Mouse (Mus musculus) liver, embryonic 16.5 days (tissue): ENCODE data around the gene Bmf. TPM values are rescaled to one million over a fixed set of nuclear protein-coding genes. Genes with fewer than 3 reads are reported as not detected.

ENCODE experiments used
- ATAC-seq: fragments of 200-750 bp; cut with Nextera tagmentation; 2 replicates; pipeline ENCODE4 v1.8.0; 2017; ENCODE audit warnings: low read depth, mild to moderate bottlenecking, moderate number of reproducible peaks, moderate library complexity
- H3K27ac ChIP-seq: fragments of 300-500 bp; sonication (generic); 2 replicates; pipeline ENCODE4 v1.5.1; 2014; ENCODE audit warnings: mild to moderate bottlenecking, low read length
- H3K27me3 ChIP-seq: fragments of 300-500 bp; sonication (generic); 2 replicates; pipeline ENCODE4 v1.6.1; 2014; ENCODE audit warnings: low read depth, low read length, mixed read lengths; ENCODE audit not compliant: control insufficient read depth, insufficient read depth
- H3K36me3 ChIP-seq: fragments of 300-500 bp; sonication (generic); 2 replicates; pipeline ENCODE4 v1.6.1; 2014; ENCODE audit warnings: mild to moderate bottlenecking; ENCODE audit not compliant: control insufficient read depth, insufficient read depth
- H3K4me1 ChIP-seq: fragments of 300-500 bp; sonication (generic); 2 replicates; pipeline ENCODE4 v1.6.1; 2014; ENCODE audit warnings: low read depth, low read length, mixed read lengths; ENCODE audit not compliant: control insufficient read depth
- H3K4me2 ChIP-seq: fragments of 300-500 bp; sonication (generic); 2 replicates; pipeline ENCODE4 v1.6.1; 2014; ENCODE audit warnings: low read depth, low read length, mixed read lengths
- H3K4me3 ChIP-seq: fragments of 300-500 bp; sonication (generic); 2 replicates; pipeline ENCODE4 v1.5.1; 2014; ENCODE audit warnings: low read depth, mild to moderate bottlenecking, low read length
- H3K9ac ChIP-seq: fragments of 300-500 bp; sonication (generic); 2 replicates; pipeline ENCODE4 v1.6.1; 2014; ENCODE audit warnings: low read depth, low read length
- H3K9me3 ChIP-seq: fragments of 300-500 bp; sonication (generic); replicated peaks from 2 replicates; pipeline ENCODE4 v1.6.1; 2016; ENCODE audit warnings: low read length; ENCODE audit not compliant: control insufficient read depth
- WGBS: fragments of 180-500 bp; shearing (Covaris S2); extraction: QIAGEN DNeasy Blood & Tissue Kit; methylation state at CpG from one replicate; pipeline ENCODE4 v1.1.7; 2014; ENCODE audit not compliant: insufficient replicate concordance; 5-methylcytosine and 5-hydroxymethylcytosine counted together
- polyA plus RNA-seq: library from polyadenylated mRNA; unstranded; fragments of >200 nt; fragmentation: Nextera tagmentation; extraction: Ambion mirVana; gene quantifications from 2 replicates; pipeline ENCODE4 v1.2.1, GENCODE M21; 2015

The Bmf gene
- polyA plus RNA-seq, 1 experiment from 2014 or later, result 0.59 TPM

GRCm38 (mm10) chr2:118546798-118547165, 2.7 kb downstream of the Bmf start:
- Histone ChIP-seq H3K27me3 (peaks cover 18% of the 10 kb centered on the region), H3K36me3 (no peaks in the 10 kb centered on the region), H3K4me3 (no peak overlapping the region), H3K9ac (no peak overlapping the region), H3K4me2 (no peak overlapping the region), H3K9me3 (no peaks in the 10 kb centered on the region), H3K27ac (no peak overlapping the region), H3K4me1 (peaks cover 41% of the 10 kb centered on the region)
- 50% methylated on average over 3 of the region's 3 CpGs for WGBS
- no peak for ATAC-seq

GRCm38 (mm10) chr2:118546104-118546797, 3.2 kb downstream of the Bmf start:
- Histone ChIP-seq H3K27ac (no peak overlapping the region), H3K27me3 (peaks cover 18% of the 10 kb centered on the region), H3K4me2 (peak overlapping the region; percentile 11; the same call in 1 of the 2 replicates), H3K9me3 (no peaks in the 10 kb centered on the region), H3K36me3 (no peaks in the 10 kb centered on the region), H3K4me1 (peaks cover 41% of the 10 kb centered on the region), H3K4me3 (no peak overlapping the region), H3K9ac (0 out of 2 replicates have a peak overlapping the region, but pooled peaks have one; percentile 31)
- 33% methylated on average over 5 of the region's 5 CpGs for WGBS
- ATAC-seq, result no peak

GRCm38 (mm10) chr2:118545242-118546103, 4.0 kb downstream of the Bmf start:
- Histone ChIP-seq H3K36me3 (no peaks in the 10 kb centered on the region), H3K9ac (0 out of 2 replicates have a peak overlapping the region, but pooled peaks have one; percentile 31), H3K4me1 (peaks cover 47% of the 10 kb centered on the region), H3K27me3 (peaks cover 18% of the 10 kb centered on the region), H3K4me3 (no peak overlapping the region), H3K27ac (no peak overlapping the region), H3K9me3 (no peaks in the 10 kb centered on the region), H3K4me2 (peak overlapping the region; percentile 11; the same call in 1 of the 2 replicates)
- ATAC-seq, result no peak
- WGBS, result 30% methylated on average over 23 of the region's 23 CpGs

- Histone ChIP-seq H3K9ac (peak overlapping the region; percentile 35; the same call in 1 of the 2 replicates), H3K36me3 (no peaks in the 10 kb centered on the region), H3K9me3 (no peaks in the 10 kb centered on the region), H3K27ac (peak overlapping the region; percentile 56), H3K4me3 (peak overlapping the region; percentile 28), H3K4me2 (peak overlapping the region; percentile 51), H3K4me1 (peaks cover 46% of the 10 kb centered on the region), H3K27me3 (peaks cover 7% of the 10 kb centered on the region)
- peak; percentile 7; the same call in 1 of the 2 replicates for ATAC-seq
- WGBS, result 18% methylated on average over 23 of the region's 23 CpGs
Measured at GRCm38 (mm10) chr2:118543893-118544799, 5.3 kb downstream of the Bmf start.

- Histone ChIP-seq H3K9me3 (no peaks in the 10 kb centered on the region), H3K4me1 (peaks cover 43% of the 10 kb centered on the region), H3K9ac (no peak overlapping the region), H3K36me3 (no peaks in the 10 kb centered on the region), H3K4me3 (no peak overlapping the region), H3K4me2 (no peak overlapping the region), H3K27ac (no peak overlapping the region), H3K27me3 (no peaks in the 10 kb centered on the region; the same call in 1 of the 2 replicates)
- ATAC-seq, result no peak
- WGBS, result 84% methylated on average over 1 of the region's 1 CpGs
Measured at GRCm38 (mm10) chr2:118542971-118543573, 6.4 kb downstream of the Bmf start.

GRCm38 (mm10) chr2:118541716-118542115, 7.8 kb downstream of the Bmf start:
- Histone ChIP-seq H3K4me1 (peaks cover 39% of the 10 kb centered on the region), H3K9me3 (no peaks in the 10 kb centered on the region), H3K4me2 (no peak overlapping the region), H3K27me3 (no peaks in the 10 kb centered on the region), H3K36me3 (no peaks in the 10 kb centered on the region), H3K9ac (no peak overlapping the region), H3K4me3 (no peak overlapping the region), H3K27ac (no peak overlapping the region)
- ATAC-seq, result no peak
- 49% methylated on average over 3 of the region's 3 CpGs for WGBS

GRCm38 (mm10) chr2:118540691-118541117, 8.8 kb downstream of the Bmf start:
- Histone ChIP-seq H3K4me2 (0 out of 2 replicates have a peak overlapping the region, but pooled peaks have one; percentile 15), H3K36me3 (no peaks in the 10 kb centered on the region), H3K4me1 (peaks cover 31% of the 10 kb centered on the region), H3K27ac (peak overlapping the region; percentile 73), H3K9ac (peak overlapping the region; percentile 28; the same call in 1 of the 2 replicates), H3K27me3 (no peaks in the 10 kb centered on the region), H3K9me3 (no peaks in the 10 kb centered on the region), H3K4me3 (no peak overlapping the region)
- ATAC-seq, result peak; percentile 64
- WGBS, result 14% methylated on average over 6 of the region's 6 CpGs

GRCm38 (mm10) chr2:118539881-118540516, 9.5 kb downstream of the Bmf start:
- Histone ChIP-seq H3K4me3 (no peak overlapping the region), H3K36me3 (no peaks in the 10 kb centered on the region), H3K4me1 (peaks cover 26% of the 10 kb centered on the region), H3K27me3 (no peaks in the 10 kb centered on the region), H3K27ac (peak overlapping the region; percentile 73), H3K4me2 (no peak overlapping the region), H3K9me3 (no peaks in the 10 kb centered on the region), H3K9ac (no peak overlapping the region; the same call in 1 of the 2 replicates)
- no peak for ATAC-seq
- WGBS, result 49% methylated on average over 9 of the region's 9 CpGs
